Mouse (Mus musculus) myocyte (in vitro differentiated cells): ENCODE results near the gene Lama4. TPM values are rescaled to one million over a fixed set of nuclear protein-coding genes. Genes with fewer than 3 reads are reported as not detected.

Experiments used
- H3K27me3 ChIP-seq: one replicate; pipeline ENCODE4 v1.6.1; 2011; ENCODE audit not compliant: control insufficient read depth, insufficient read depth, insufficient read length
- H3K36me3 ChIP-seq: one replicate; pipeline ENCODE4 v1.6.1; 2011; ENCODE audit not compliant: control insufficient read depth, insufficient read depth
- H3K4me2 ChIP-seq: one replicate; pipeline ENCODE4 v1.6.1; 2011; ENCODE audit warnings: low read depth, control low read depth
- H3K4me3 ChIP-seq: one replicate; pipeline ENCODE4 v1.5.1; 2011; ENCODE audit warnings: mild to moderate bottlenecking, control low read depth, moderate library complexity
- H3K79me2 ChIP-seq: one replicate; pipeline ENCODE4 v1.6.1; 2011; ENCODE audit not compliant: control insufficient read depth, insufficient read depth
- H3ac ChIP-seq: one replicate; pipeline ENCODE4 v1.6.1; 2011; ENCODE audit not compliant: control insufficient read depth, insufficient read length
- CEBPB ChIP-seq: IDR thresholded peaks from 2 replicates; pipeline ENCODE4 v1.6.1; 2011; ENCODE audit warnings: mild to moderate bottlenecking, moderate library complexity; ENCODE audit not compliant: poor library complexity, insufficient read depth, severe bottlenecking
- E2F4 ChIP-seq: IDR thresholded peaks from one replicate; pipeline ENCODE4 v1.6.1; 2011; ENCODE audit warnings: mild to moderate bottlenecking, control low read depth, moderate library complexity; ENCODE audit not compliant: insufficient read depth
- MAX ChIP-seq: IDR thresholded peaks from one replicate; pipeline ENCODE4 v1.6.1; 2011; ENCODE audit warnings: low read depth, mild to moderate bottlenecking, control low read depth
- MYOD1 ChIP-seq, 3 experiments: IDR thresholded peaks; one replicate each; pipeline ENCODE4 v1.6.1; 2011; ENCODE audit warnings: control low read depth in 2 of 3, low read depth in 2 of 3, mild to moderate bottlenecking in 2 of 3, moderate library complexity in 1 of 3; ENCODE audit not compliant: insufficient read length in 2 of 3, control insufficient read depth in 1 of 3
- MYOG ChIP-seq, 3 experiments: IDR thresholded peaks; one replicate each; pipeline ENCODE4 v1.6.1; 2011; ENCODE audit warnings: control low read depth in 2 of 3, low read depth in 2 of 3, mild to moderate bottlenecking in 2 of 3; ENCODE audit not compliant: insufficient read length in 2 of 3, control insufficient read depth in 1 of 3, insufficient read depth in 1 of 3
- POLR2A ChIP-seq: IDR thresholded peaks from one replicate; pipeline ENCODE4 v1.6.1; 2011; ENCODE audit warnings: low read depth, mild to moderate bottlenecking, control low read depth, moderate library complexity; ENCODE audit not compliant: insufficient read length
- POLR2AphosphoS2 ChIP-seq: IDR thresholded peaks from one replicate; pipeline ENCODE4 v1.6.1; 2011; ENCODE audit warnings: low read depth, control low read depth; ENCODE audit not compliant: insufficient read length
- REST ChIP-seq: IDR thresholded peaks from one replicate; pipeline ENCODE4 v1.6.1; 2011; ENCODE audit warnings: mild to moderate bottlenecking, control low read depth, moderate library complexity; ENCODE audit not compliant: insufficient read depth, insufficient read length
- SRF ChIP-seq: IDR thresholded peaks from one replicate; pipeline ENCODE4 v1.6.1; 2011; ENCODE audit warnings: low read depth; ENCODE audit not compliant: control insufficient read depth, insufficient read length
- TCF12 ChIP-seq: IDR thresholded peaks from one replicate; pipeline ENCODE4 v1.6.1; 2011; ENCODE audit warnings: mild to moderate bottlenecking, control low read depth; ENCODE audit not compliant: poor library complexity, insufficient read depth, severe bottlenecking
- TCF3 ChIP-seq: IDR thresholded peaks from one replicate; pipeline ENCODE4 v1.6.1; 2011; ENCODE audit warnings: low read depth, control low read depth; ENCODE audit not compliant: insufficient read length
- USF1 ChIP-seq: IDR thresholded peaks from one replicate; pipeline ENCODE4 v1.6.1; 2011; ENCODE audit warnings: low read depth, mild to moderate bottlenecking, control low read depth, moderate library complexity
- polyA plus RNA-seq: library from polyadenylated mRNA; unstranded; fragments of >200 nt; fragmentation: generic; extraction: Trizol; gene quantifications from one replicate; pipeline ENCODE4 v1.2.1, GENCODE M21; 2012; ENCODE audit warnings: missing spikeins

The Lama4 gene
- polyA plus RNA-seq, 1 experiment = 0.16 TPM

DNA sequence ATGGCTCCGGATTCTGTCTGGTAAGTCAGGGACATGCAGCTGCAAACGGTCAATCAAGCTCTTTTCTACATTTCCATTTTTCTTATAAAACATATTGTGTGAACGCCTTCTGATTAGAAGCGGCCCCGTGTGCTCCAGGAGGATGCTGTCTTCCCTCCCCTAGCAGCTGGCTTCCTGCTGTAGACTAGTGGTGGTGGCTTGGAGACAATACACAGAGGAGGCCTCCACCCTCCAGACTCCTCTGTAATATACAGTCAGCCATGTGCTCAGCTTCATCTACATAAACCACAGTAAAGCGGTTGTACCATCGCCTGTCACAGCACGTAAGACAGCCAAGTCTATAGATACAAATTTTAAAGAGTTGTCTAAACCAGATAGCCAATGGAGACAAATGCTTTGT lies 40.2 kb downstream of the Lama4 start:
- Histone ChIP-seq H3K36me3 (no peaks in the 10 kb centered on the region), H3K27me3 (no peaks in the 10 kb centered on the region), H3K4me3 (no peak overlapping the region), H3ac (no peak overlapping the region), H3K79me2 (no peaks in the 10 kb centered on the region), H3K4me2 (no peak overlapping the region)
- TF ChIP-seq REST (no peak), MAX (no peak), E2F4 (no peak), SRF (no peak), MYOD1 (IDR thresholded peaks at IDR 0.05; ENCODE audit: control insufficient read depth in 1 of 3, insufficient read length in 2 of 3, low read depth in 2 of 3) (no peak), TCF12 (no peak), TCF3 (no peak), MYOG (IDR thresholded peaks at IDR 0.05; ENCODE audit: control insufficient read depth in 1 of 3, insufficient read depth in 1 of 3, insufficient read length in 2 of 3, low read depth in 2 of 3) (no peak), CEBPB (no peak), USF1 (no peak), POLR2AphosphoS2 (no peak), POLR2A (no peak)

DNA sequence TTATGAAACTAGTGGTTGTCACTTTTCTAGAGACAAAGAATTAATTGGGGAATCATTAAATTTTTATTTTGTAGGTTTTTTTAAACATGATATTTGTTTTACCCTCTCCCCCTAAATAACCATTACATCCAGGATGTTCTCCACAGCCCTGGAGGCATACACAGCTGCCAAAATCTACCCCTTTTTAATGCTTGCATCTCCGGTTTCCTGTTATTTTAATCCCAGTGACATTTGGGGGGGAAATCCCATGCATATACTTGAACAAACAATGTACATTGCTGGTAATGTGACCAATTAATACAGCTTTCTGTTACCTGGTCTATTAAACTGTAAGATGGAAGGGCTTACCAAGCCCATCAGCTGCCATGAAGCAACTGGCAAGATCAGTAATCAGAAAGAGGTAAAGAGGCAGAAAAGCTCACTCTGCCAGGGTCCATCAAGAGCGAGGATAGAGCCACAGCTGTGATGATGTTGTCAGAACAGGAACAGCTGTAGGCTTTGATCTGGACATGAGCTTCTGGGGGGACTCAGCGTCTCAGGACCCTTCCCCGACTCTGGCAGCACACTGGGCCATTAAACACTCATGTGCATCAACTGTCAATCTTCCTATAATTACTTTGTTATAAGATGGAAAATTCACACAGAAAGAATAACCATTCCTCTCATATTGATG lies 41.3 kb downstream of the Lama4 start:
- Histone ChIP-seq H3K27me3 (no peaks in the 10 kb centered on the region), H3K79me2 (no peaks in the 10 kb centered on the region), H3ac (no peak overlapping the region), H3K36me3 (no peaks in the 10 kb centered on the region), H3K4me3 (no peak overlapping the region), H3K4me2 (no peak overlapping the region)
- TF ChIP-seq POLR2A = no peak
- TF ChIP-seq TCF12 = no peak
- TF ChIP-seq MAX = no peak
- no peak for TF ChIP-seq SRF
- TF ChIP-seq E2F4 = no peak
- TF ChIP-seq MYOD1 (IDR thresholded peaks at IDR 0.05; ENCODE audit: control insufficient read depth in 1 of 3, insufficient read length in 2 of 3, low read depth in 2 of 3) = no peak
- no peak for TF ChIP-seq CEBPB
- TF ChIP-seq MYOG (IDR thresholded peaks at IDR 0.05; ENCODE audit: control insufficient read depth in 1 of 3, insufficient read depth in 1 of 3, insufficient read length in 2 of 3, low read depth in 2 of 3) = no peak
- TF ChIP-seq TCF3 = no peak
- TF ChIP-seq USF1 = no peak
- TF ChIP-seq POLR2AphosphoS2 = no peak
- no peak for TF ChIP-seq REST

DNA sequence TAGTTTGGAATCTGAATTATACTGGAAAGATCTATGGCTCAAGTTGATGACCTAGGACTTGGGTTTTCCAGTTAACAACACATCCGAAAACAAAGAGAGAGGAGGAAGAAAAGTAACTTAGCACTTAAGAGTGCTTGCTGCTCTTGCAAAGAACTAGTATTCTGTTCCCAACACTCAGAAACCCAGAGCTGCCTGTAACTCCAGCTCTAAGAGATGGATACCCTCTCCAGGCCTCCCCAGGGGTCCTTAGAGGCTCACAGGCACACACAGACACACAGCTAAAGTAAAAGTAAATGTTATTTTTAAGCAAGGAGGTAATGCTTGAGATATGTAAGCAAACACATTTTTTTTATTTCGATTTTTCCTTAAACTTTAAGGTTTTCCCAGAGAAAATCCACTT lies 49.5 kb downstream of the Lama4 start:
- no peaks in the 10 kb centered on the region for H3K36me3 ChIP-seq
- H3K4me2 ChIP-seq = no peak overlapping the region
- H3K4me3 ChIP-seq = no peak overlapping the region
- no peak for TF ChIP-seq MYOD1 (IDR thresholded peaks at IDR 0.05; ENCODE audit: control insufficient read depth in 1 of 3, insufficient read length in 2 of 3, low read depth in 2 of 3)
- H3K27me3 ChIP-seq = no peaks in the 10 kb centered on the region
- no peaks in the 10 kb centered on the region for H3K79me2 ChIP-seq
- no peak overlapping the region for H3ac ChIP-seq

DNA sequence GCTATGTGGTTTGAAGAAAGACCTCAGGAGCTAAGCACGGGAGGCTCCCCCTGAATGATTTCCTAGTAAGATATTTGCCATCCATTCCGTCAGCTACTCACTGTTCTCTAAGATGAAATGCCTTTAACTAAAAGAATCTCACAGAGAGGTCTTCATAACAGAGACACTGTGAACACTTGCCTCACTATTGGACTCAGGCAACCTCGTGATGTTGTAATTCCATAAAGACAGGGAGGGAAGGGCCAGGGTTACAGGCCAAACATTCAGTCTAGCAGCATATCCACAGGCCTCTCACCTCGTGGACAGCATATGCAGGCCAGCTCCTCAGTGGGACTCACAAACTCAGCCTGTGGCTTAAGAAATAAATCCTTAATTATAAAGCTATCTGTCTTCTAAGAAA lies 52.7 kb downstream of the Lama4 start:
- Histone ChIP-seq H3ac (no peak overlapping the region), H3K79me2 (no peaks in the 10 kb centered on the region), H3K36me3 (no peaks in the 10 kb centered on the region), H3K4me2 (no peak overlapping the region), H3K4me3 (no peak overlapping the region), H3K27me3 (no peaks in the 10 kb centered on the region)
- TF ChIP-seq TCF3 (no peak), MYOG (IDR thresholded peaks at IDR 0.05; ENCODE audit: control insufficient read depth in 1 of 3, insufficient read depth in 1 of 3, insufficient read length in 2 of 3, low read depth in 2 of 3) (no peak), E2F4 (no peak), CEBPB (no peak), SRF (no peak), REST (no peak)

DNA sequence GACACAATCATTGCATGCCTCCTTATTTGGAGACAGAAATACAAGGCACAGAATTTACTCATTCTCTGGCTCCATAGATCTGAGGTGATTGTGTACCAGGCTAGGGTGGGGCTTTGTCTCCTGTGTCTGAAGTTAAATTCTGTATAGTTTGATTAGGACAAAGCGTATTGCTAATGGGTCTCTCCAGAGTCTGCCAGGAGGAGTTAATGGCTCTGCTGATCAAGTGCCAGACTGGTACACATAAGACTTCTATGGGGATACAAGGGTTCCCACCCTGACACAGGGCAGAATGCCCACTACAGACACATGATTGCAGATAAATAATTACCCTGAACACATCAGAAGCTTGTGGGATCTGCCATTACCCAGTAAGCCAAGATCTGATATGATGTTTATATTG lies 53.3 kb downstream of the Lama4 start:
- H3ac ChIP-seq = no peak overlapping the region
- no peak overlapping the region for H3K4me2 ChIP-seq
- H3K79me2 ChIP-seq = no peaks in the 10 kb centered on the region
- no peaks in the 10 kb centered on the region for H3K36me3 ChIP-seq
- no peaks in the 10 kb centered on the region for H3K27me3 ChIP-seq
- H3K4me3 ChIP-seq = no peak overlapping the region
- TF ChIP-seq USF1 = no peak
